Mouse (Mus musculus) kidney, postnatal 0 days (tissue): Measurements from ENCODE around the gene Add1. TPM values are rescaled to one million over a fixed set of nuclear protein-coding genes. Genes with fewer than 3 reads are reported as not detected.
A peak's percentile ranks its signal among the peaks of the same experiment; 100 is the strongest.

Experiments used
- ATAC-seq: fragments of 200-750 bp; cut with Nextera tagmentation; replicated peaks from 2 replicates; pipeline ENCODE4 v1.8.0; 2017; ENCODE audit warnings: low read depth, moderate number of reproducible peaks, moderate TSS enrichment, moderate library complexity; ENCODE audit not compliant: low FRiP score
- DNase-seq: peaks from one replicate; pipeline ENCODE4 v3.0.0-alpha.2; 2016; ENCODE audit warnings: low spot score
- H3K27ac ChIP-seq: fragments of 300-500 bp; sonication (generic); 2 replicates; pipeline ENCODE4 v1.5.1; 2014; ENCODE audit warnings: mild to moderate bottlenecking
- H3K27me3 ChIP-seq: fragments of 300-500 bp; sonication (generic); 2 replicates; pipeline ENCODE4 v1.6.1; 2014; ENCODE audit warnings: low read length, mixed read lengths; ENCODE audit not compliant: insufficient read depth
- H3K36me3 ChIP-seq: fragments of 300-500 bp; sonication (generic); 2 replicates; pipeline ENCODE4 v1.6.1; 2014; ENCODE audit warnings: low read length, mixed read lengths; ENCODE audit not compliant: insufficient read depth
- H3K4me1 ChIP-seq: fragments of 300-500 bp; sonication (generic); replicated peaks from 2 replicates; pipeline ENCODE4 v1.6.1; 2014; ENCODE audit warnings: antibody characterized with exemption, low read length, mixed read lengths; ENCODE audit not compliant: insufficient read depth
- H3K4me2 ChIP-seq: fragments of 300-500 bp; sonication (generic); 2 replicates; pipeline ENCODE4 v1.6.1; 2014; ENCODE audit warnings: mild to moderate bottlenecking, low read length, moderate library complexity, mixed read lengths
- H3K4me3 ChIP-seq: fragments of 300-500 bp; sonication (generic); replicated peaks from 2 replicates; pipeline ENCODE4 v1.5.1; 2014; ENCODE audit warnings: low read depth, low read length
- H3K9ac ChIP-seq: fragments of 300-500 bp; sonication (generic); 2 replicates; pipeline ENCODE4 v1.6.1; 2014; ENCODE audit warnings: low read depth, low read length
- H3K9me3 ChIP-seq: fragments of 300-500 bp; sonication (generic); replicated peaks from 2 replicates; pipeline ENCODE4 v1.6.1; 2016; ENCODE audit warnings: low read length, inconsistent platforms, mixed read lengths
- CTCF ChIP-seq: IDR thresholded peaks from 2 replicates; pipeline ENCODE4 v1.5.1; 2016; ENCODE audit warnings: antibody characterized with exemption, low read depth, mild to moderate bottlenecking, moderate library complexity
- WGBS: fragments of 180-500 bp; shearing (Covaris S2); extraction: QIAGEN DNeasy Blood & Tissue Kit; methylation state at CpG from one replicate; pipeline ENCODE4 v1.1.7; 2014; 5-methylcytosine and 5-hydroxymethylcytosine counted together
- microRNA-seq: library from miRNA; unstranded; fragments of <30 nt; microRNA quantifications from one replicate; pipeline ENCODE4, GENCODE M21; 2016
- polyA plus RNA-seq: library from polyadenylated mRNA; unstranded; fragments of >200 nt; fragmentation: Nextera tagmentation; extraction: Ambion mirVana; gene quantifications from 2 replicates; pipeline ENCODE4 v1.2.1, GENCODE M21; 2015

The Add1 gene
- polyA plus RNA-seq, 1 experiment from 2014 or later = 130 TPM

DNA sequence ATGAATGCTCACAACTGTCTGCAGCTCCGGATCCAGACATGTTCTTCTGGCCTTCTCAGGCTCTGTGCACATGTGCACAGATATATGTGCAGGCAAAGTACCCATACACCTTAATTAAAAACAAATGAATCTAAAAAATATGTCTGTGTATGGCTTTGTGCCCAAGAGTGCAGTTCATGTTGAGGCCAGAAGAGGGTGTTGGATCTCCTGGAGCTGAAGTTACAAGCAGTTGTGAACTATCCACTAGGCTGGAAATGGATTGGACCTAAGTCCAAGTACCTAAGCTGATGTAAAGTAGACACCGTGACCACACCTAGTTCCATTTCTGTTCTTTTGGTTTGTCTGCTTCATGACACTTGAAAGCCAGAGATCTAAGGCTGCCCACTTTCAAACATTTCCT lies 96.0 kb downstream of the Add1 start:
- peak; percentile 44 for TF ChIP-seq CTCF
- Histone ChIP-seq H3K4me1 (no peaks in the 10 kb centered on the region), H3K4me3 (no peak overlapping the region), H3K36me3 (0 out of 2 replicates have a peak, but pooled peaks cover 5% of the 10 kb centered on the region), H3K9me3 (no peaks in the 10 kb centered on the region), H3K4me2 (no peak overlapping the region), H3K27ac (no peak overlapping the region), H3K9ac (no peak overlapping the region), H3K27me3 (no peaks in the 10 kb centered on the region)
- DNase-seq = no peak
- 80% methylated on average over 2 of the region's 2 CpGs for WGBS
- ATAC-seq = no peak

DNA sequence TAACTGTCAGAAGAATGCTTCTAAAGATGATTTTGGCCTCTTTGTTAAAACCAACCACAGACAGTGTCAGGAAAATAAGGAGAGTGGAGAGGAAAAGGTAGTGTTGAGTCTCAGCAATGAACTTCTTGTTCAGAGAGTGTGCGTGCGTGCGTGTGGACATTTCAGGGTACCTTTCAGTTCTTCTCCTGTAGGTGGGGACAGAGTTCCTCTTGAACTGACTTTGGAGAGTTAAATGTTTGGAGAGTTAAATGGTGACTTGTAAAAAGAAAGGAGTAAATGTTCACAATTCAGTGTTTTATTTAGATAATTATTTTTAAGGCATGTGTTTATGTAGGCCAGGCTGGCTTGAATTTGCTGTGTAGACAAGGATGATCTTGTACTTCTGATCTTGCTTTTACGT lies 96.8 kb downstream of the Add1 start:
- ATAC-seq = no peak
- 0 out of 2 replicates have a peak, but pooled peaks cover 1% of the 10 kb centered on the region for H3K36me3 ChIP-seq
- no peaks in the 10 kb centered on the region for H3K9me3 ChIP-seq
- 85% methylated on average over 4 of the region's 4 CpGs for WGBS
- DNase-seq = peak; percentile 70
- peak; percentile 67 for TF ChIP-seq CTCF
- H3K9ac ChIP-seq = no peak overlapping the region
- H3K27ac ChIP-seq = no peak overlapping the region
- H3K4me2 ChIP-seq = no peak overlapping the region
- H3K4me1 ChIP-seq = no peaks in the 10 kb centered on the region
- H3K4me3 ChIP-seq = no peak overlapping the region
- no peaks in the 10 kb centered on the region for H3K27me3 ChIP-seq

Small RNA genes lying within 50 kb of the gene (microRNA-seq; reads per million reads assigned to microRNA genes)
- not detected for gene Mir7036b

Other genes with a start within 250 kb of the Add1 start
- gene Rnf4, start 237.4 kb upstream of the Add1 start, polyA plus RNA-seq = 118 and 130 TPM in 2 replicates
- gene Fam193a, start 203.7 kb upstream of the Add1 start, polyA plus RNA-seq = 6.8 and 6.9 TPM in 2 replicates
- 16.5 and 17.6 TPM in 2 replicates for gene Tnip2, start 59.7 kb upstream of the Add1 start, polyA plus RNA-seq
- 6.2 and 8.9 TPM in 2 replicates for gene Sh3bp2, start 47.8 kb upstream of the Add1 start, polyA plus RNA-seq
- 86.9 and 108 TPM in 2 replicates for gene Mfsd10, start 63.5 kb downstream of the Add1 start, polyA plus RNA-seq
- 22.3 and 22.7 TPM in 2 replicates for gene Nop14, start 86.5 kb downstream of the Add1 start, polyA plus RNA-seq
- 2.2 and 3.6 TPM in 2 replicates for gene Grk4, start 86.7 kb downstream of the Add1 start, polyA plus RNA-seq
- 4.1 and 5.6 TPM in 2 replicates for gene Htt, start 188.1 kb downstream of the Add1 start, polyA plus RNA-seq